Mouse (Mus musculus) lung, postnatal 0 days (tissue): ENCODE results near the gene Ppargc1a.

ENCODE experiments used
- CTCF ChIP-seq: IDR thresholded peaks from 2 replicates; pipeline ENCODE4 v1.5.1; 2016; ENCODE audit warnings: antibody characterized with exemption, mild to moderate bottlenecking
- EP300 ChIP-seq: IDR thresholded peaks from 2 replicates; pipeline ENCODE4 v1.6.1; 2016; ENCODE audit warnings: antibody characterized with exemption, mild to moderate bottlenecking, control low read depth

- TF ChIP-seq CTCF: no peak
- TF ChIP-seq EP300: no peak
These were observed 32.0 kb upstream of the Ppargc1a start for GRCm38 (mm10) chr5:51599549-51599948.
